Mouse (Mus musculus) ovary, postnatal 36 days (tissue): ENCODE measurements around the gene Qrich2.
"Not testable (repeated sequence)": the region's sequence is repeated elsewhere in the genome, so short reads cannot be mapped to it uniquely, and the experiment has no call there.

ENCODE experiments used
- DNase-seq: peaks from one replicate; pipeline ENCODE4 v3.0.0; 2022; ENCODE audit warnings: low spot score, mixed read lengths

The Qrich2 gene

DNA sequence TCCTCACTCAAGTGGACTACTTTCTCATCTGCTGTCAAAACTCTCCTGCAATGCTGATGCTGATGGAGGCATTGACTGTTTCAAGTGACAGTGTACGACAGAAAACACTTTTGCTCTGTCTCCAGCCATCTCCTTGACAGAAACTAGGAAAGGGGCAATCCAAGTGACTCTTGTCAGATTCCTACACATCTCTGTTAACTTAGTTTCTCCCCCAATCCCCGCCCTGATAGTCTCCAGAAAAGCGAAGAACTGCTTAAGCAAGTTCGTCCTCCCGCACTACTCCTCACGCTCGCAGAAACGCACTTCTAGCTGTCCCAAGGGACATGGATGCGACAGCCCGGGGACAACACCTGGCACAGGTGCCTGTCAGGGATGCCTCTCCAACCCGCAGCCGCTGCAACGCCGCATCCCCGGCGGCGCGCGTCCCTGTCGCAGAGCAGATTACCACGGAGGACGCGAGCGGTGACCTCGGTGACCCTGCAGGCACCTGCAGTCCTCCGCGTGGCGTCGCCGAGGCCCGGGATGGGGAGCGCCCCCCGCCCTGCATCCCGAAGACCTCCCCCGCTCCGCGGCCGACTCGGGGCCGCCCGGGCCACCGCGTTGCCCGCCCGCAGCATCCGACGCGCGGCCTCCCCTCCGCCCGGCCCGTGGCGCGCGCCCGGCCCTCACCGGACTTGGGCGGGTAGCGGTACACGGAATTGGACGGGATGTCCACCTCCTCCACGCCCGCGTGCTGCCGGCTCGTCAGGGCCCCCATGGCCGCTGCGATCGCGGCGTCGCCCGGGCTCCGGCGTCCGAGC is 53.8 kb downstream of the Qrich2 start:
- DNase-seq, result no peak

DNA sequence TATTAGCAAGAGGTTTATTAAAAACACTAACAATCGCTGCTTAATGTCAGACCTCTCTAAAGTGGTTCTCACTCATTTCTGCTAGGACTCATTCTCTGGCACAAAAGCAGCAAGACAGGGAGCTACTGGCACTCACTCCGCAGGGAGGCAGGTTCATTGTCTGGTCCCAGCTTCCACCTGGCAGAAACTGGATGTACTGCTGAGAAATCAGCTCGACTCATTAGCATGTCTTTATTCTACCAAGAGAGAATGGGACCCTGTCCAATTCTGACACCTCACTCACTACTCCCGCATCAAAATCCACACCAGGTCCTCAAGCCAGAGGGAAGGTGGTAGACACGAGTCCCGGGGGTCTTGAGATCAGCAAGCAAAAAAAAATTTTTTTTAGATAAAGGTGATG is 54.5 kb downstream of the Qrich2 start:
- no peak for DNase-seq

DNA sequence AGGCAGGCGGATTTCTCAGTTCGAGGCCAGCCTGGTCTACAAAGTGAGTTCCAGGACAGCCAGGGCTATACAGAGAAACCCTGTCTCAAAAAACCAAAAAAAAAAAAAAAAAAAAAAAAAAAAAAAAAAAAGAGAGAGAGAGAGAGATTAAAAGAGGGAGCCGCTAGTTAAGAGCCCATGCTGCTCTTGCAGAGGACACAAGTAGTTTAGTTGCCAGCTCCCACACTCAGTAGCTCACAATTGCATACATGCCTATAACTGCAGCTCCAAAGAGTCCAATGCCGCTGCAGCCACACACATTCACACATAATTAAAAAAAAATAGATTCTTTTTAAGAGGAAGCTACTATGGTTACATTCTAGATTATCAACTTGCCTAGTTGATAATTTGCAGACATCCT is 55.6 kb downstream of the Qrich2 start:
- not testable (repeated sequence) for DNase-seq

DNA sequence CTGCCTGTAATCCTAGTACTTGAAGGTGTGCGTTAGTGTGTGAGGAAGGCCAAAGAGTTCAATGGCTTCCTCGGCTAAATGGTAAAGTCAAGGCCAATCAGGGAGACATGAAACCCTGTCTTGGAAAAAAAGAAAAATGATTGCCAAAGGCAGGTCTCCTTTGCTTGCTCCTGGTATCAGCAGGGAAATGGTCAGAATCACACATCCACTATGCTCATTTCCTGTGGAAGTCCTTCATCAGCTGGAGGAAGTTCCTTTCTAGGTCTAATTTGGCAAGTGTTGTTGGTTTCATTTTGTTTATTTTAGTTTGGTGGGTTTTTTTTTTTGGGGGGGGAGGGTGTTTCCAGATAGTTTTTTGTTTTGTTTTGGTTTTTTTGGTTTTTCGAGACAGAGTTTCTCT is 57.0 kb downstream of the Qrich2 start:
- DNase-seq, result no peak

DNA sequence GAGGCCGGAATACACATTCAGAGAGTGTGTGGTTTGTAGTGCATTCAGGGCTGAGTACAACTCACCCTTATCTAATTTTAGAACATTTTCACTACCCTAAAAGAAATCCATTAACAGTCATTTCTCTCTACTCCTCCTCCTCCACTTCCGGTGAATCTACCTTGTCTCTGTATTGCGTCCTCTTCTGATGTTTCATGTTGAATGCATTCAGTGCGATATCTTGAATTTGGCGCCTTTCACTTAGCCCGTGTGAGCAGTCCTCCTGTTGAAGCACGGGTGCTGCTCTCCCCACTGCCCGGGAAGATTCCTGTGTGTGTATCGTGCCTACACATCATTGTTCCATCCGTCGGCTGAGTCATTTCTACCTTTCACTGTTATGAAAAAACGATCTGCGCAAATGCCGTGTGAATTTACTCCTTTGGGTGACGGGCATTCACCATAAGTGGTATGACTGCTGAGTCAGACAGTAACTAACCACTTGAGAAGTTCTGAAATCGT is 59.8 kb downstream of the Qrich2 start:
- DNase-seq, result no peak

DNA sequence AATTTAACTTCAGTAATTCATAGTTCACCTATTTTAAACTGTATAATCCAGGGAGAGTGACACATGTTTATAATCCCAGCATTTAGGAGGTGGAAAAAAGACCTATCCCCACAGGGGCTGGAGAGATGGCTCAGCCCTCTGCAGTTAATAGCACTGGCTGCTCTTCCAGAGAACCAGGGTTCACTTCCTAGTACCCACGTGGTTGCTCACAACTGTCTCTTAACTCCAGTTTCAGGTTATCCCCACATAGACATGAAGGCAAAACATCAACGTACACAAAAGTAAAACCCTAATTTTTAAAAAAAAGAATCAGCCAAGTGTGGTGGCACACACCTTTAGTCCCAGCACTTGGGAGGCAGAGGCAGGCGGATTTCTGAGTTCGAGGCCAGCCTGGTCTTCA is 60.4 kb downstream of the Qrich2 start:
- no peak for DNase-seq

DNA sequence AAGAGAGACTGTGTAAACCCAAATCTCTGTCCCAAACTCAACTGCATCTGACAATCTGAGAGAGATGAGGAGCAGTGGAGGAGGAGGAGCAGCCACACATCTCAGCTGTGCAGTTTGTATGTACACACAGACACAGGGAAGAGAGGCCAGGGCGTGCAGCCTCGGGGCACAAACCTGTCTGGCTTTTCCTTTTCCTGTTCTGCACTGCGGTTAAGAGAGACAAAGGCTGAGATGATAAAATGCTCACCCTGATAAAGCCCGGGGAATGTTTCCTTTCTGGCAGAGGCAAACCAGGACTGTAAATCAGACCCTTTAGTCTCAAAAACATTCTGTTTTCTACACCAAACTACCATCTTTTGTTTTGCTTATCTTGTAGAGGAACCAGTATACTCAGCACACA is 65.5 kb downstream of the Qrich2 start:
- DNase-seq, result no peak

DNA sequence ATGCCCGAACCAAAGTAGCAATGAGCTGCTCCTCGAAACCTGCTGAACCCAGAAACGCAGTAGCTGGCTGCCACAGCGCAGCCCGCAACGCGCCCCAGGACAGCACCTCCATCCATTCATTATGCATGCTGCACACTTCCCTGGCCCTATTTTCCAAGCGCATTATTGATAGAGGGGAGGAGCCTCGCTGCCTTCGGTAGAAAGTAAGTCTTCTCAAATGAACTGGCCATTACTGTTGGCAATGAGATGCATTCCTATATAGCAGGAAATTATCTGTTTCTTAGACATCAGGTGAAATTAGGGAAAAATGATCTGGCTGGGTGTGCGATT is 67.7 kb downstream of the Qrich2 start:
- no peak for DNase-seq

DNA sequence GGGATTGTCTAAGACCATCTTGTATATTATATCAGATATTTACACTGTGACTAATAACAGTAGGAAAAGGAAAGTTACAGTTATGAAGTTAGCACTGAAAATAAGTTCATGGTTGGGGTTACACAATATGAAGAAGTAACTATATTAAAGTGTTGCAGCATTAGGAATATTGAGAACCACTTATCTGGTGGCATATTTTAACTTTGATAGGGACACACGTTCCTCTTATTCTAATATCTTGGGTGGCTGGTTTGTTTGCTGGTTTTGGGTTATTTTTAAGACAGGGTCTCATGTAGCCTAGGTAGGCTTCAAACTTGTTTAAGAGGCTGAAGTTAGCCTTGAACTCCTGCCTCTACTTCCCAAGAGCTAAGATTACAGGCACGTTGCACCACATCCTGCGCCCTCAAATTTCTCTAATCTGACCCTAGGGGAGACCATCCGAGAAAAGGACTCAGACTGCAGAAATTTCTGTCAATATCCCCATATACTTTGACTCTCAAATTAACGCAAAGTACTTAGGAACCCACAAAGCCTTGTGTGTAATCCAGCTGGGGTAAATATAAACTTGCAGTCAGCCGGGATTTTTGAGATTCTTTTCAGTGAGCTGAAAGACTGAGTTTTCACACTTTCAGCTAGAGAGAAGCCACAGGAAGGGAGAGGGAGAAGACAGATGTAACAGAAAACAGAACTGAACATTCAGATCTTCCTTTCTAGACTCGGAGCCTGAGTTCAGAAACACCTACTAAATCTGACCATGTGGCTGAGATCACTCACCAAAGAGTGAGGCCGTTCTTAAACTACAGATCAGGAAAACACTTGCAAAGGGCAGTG is 68.3 kb downstream of the Qrich2 start:
- no peak for DNase-seq

DNA sequence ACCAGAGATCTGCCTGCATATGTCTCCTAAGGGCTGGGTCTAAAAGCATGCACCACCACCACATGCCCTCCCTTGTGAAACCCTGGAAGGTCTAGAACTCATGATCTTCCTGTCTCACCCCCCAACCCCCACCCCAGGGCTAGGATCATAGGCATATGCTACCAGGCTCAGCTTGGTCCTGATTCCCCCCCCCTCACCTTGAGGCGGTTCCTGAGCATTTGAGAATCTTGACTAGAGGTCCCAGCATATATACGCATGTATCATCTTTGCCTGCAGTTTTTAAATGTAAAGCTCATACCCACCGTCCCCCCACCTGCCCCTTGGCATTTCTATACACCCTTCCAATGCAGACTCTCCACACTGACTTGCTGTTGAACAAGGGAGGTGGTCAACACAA is 69.1 kb downstream of the Qrich2 start:
- DNase-seq, result no peak

DNA sequence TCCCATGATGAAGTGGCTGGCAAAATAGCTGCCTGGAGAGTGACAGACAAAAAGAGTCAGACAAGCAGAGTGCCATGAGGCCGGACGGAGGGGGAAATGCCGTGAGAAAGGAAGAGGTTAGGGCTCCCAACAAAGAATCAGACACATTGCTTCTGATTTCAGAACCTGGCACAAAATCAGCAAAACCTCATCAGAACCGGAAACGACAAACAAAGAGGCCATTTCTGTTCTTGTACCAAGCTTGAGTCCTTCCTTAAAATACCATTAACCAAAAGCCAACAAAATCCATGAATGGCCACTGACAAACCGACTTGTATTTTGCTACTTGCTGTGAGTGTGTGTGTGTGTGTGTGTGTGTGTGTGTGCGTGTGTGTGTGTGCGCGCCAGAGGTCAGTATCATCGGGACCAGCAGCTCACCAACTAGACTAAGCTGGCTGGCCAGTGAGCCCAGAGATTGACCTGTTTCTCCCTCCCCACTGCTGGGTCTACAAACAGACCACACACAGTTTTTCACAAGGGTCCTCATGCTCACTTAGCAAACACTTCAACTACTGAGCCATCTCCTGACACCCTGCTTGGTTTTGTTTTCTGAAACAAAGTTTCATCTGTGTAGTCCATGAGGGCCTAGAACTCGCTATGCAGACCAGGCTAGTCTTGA is 69.6 kb downstream of the Qrich2 start:
- DNase-seq, result no peak

DNA sequence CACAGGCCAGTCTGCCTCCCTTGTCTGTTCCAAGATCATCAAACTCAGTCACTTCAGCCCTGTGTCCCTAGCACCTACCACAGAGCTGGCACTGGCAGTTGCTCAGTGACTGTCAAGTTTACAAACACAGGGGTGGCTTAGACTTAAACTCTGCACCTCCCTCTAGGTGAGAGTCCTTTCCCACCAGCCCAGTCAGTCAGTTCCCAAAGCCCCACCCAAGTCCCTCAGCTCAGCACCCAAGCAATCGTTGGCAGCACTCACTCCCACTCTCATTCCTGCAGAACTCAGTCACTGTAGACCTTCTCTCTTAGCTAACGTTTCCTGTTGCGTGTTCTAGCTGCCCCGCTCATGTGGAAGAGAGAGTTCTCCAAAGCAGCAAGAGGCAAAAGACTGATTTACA is 71.3 kb downstream of the Qrich2 start:
- no peak for DNase-seq
